7 mouse cellular contexts compared by ENCODE assay signal in the genomic region with DNA sequence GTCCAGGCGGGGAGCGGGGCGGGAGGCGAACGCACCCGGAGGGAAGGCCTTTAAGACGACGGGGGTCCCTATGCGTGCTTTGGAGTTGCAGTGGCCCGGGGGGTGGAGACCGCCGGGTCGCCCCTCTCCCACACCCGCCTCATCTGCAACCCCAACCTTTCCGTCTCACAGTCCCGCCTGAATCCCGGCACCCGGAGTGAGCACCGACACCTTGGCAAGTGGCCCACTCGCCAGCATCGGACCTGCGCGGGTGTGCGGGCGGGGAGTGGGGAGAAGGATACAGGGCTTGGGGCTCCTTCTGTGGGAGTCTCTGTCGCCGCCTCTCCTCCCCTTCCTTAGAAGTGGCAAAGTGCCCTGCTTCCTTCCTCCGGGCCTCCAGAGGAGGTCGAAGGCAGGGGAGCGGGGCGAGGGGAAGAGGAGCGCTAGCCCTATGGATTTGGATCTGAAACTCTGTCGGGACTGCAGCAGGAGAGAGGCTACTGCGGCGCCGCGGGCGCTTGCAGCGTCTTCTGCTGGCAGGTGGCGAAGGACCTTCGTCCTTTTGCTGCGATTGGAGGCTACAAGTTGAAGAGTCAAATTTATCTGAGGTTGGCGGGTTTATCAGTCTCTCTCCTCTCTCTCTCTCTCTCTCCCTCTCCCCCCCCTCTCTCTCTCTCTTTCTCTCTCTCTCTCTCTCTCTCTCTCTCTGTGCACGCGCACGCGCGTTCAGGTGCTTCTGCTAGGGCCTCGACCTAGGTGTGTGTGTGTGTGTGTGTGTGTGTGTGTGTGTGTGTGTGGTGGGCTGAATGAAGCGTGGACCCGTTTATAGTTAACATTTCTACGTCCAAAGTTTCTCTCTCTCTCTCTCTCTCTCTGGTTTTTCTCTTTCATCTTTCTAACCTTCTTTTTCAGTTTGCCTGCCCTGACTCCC. TPM values are rescaled to one million over a fixed set of nuclear protein-coding genes. Genes with fewer than 3 reads are reported as not detected.
A peak's percentile ranks its signal among the peaks of the same experiment; 100 is the strongest.
DNase-seq lines count a peak whose midpoint lies in the region; ATAC-seq and TF ChIP-seq lines count a peak whose summit lies in the region.

No protein-coding gene starts in this region.

- H3K36me3 ChIP-seq in midbrain, embryonic 10.5 days, result no peaks in the 10 kb centered on the region

- TF ChIP-seq CTCF in layer of hippocampus, adult 2 months (conservative IDR thresholded peaks at IDR 0.05), result no peak

- peak overlapping the region; percentile 71 for H3K4me3 ChIP-seq in layer of hippocampus, adult 2 months
- H3K4me3 ChIP-seq in midbrain, embryonic 10.5 days, result peak overlapping the region; percentile 56

- H3K27me3 ChIP-seq in midbrain, embryonic 10.5 days (ENCODE audit: low read depth, poor library complexity, severe bottlenecking), result peaks cover 54% of the 10 kb centered on the region

- under 1% methylated on average over 51 of the region's 52 CpGs for WGBS in midbrain, embryonic 10.5 days

- peaks cover 19% of the 10 kb centered on the region for H3K4me1 ChIP-seq in midbrain, embryonic 10.5 days

- no peaks in the 10 kb centered on the region for H3K9me3 ChIP-seq in midbrain, embryonic 10.5 days (replicated peaks)

- peak; percentile 23 for DNase-seq in thymus, postnatal 14 days
- DNase-seq in thymus, postnatal 25 days, result no peak
- DNase-seq in cerebellum, postnatal 10 days, result peak; percentile 64 to 69
- DNase-seq in layer of hippocampus, adult 2 months (ENCODE audit: low spot score in 2 of 2), result peak; percentile 17 to 36
- peak; percentile 47 for DNase-seq in midbrain, embryonic 10.5 days (ENCODE audit: low spot score)
- DNase-seq in thymus, postnatal 4 days, result peak; percentile 33

- ATAC-seq in granulocyte monocyte progenitor cell, adult 5-6 weeks (replicated peaks; ENCODE audit: poor library complexity, severe bottlenecking), result peak; percentile 13

- H3K27ac ChIP-seq in layer of hippocampus, adult 2 months, result peak overlapping the region; percentile 85
- H3K27ac ChIP-seq in midbrain, embryonic 10.5 days (replicated peaks), result no peak overlapping the region

RNA-seq across cellular contexts. Expression of gene Akain1, which starts 0.7 kb away (rescaled TPM):
- not detected in 2 replicates for total RNA-seq in granulocyte monocyte progenitor cell, adult 5-6 weeks (2014; fragmentation: Nextera tagmentation)
- not detected in 2 replicates for total RNA-seq in granulocyte monocyte progenitor cell, adult 5-6 weeks (2017)
- 10 to 100 TPM; 15.8 to 16.2 TPM for total RNA-seq in layer of hippocampus, adult 2 months (2021)
- 0.05 TPM in 1 of 2 replicates, not detected in the other for polyA plus RNA-seq in midbrain, embryonic 10.5 days (2016; fragmentation: Nextera tagmentation; extraction: Ambion mirVana)

RNA-seq across cellular contexts. Expression of gene Zbtb14, which starts 57.0 kb away (rescaled TPM):
- total RNA-seq in granulocyte monocyte progenitor cell, adult 5-6 weeks (2014; fragmentation: Nextera tagmentation), result 16.5 and 17.3 TPM in 2 replicates
- 25.8 and 33.2 TPM in 2 replicates for total RNA-seq in granulocyte monocyte progenitor cell, adult 5-6 weeks (2017)
- 10 to 100 TPM; 19.7 to 21.5 TPM for total RNA-seq in layer of hippocampus, adult 2 months (2021)
- 33.2 and 33.7 TPM in 2 replicates for polyA plus RNA-seq in midbrain, embryonic 10.5 days (2016; fragmentation: Nextera tagmentation; extraction: Ambion mirVana)

Comparison
In these comparisons a context has a peak if more than half of its experiments do, and no peak if none do; other contexts are left out.
1. RNA of gene Akain1, which starts 0.7 kb away (total RNA-seq): 15.8 to 16.2 TPM in layer of hippocampus, adult 2 months; not detected in granulocyte monocyte progenitor cell, adult 5-6 weeks; every median in the first group is over 10 times any median in the second.